Mouse (Mus musculus) kidney, postnatal 0 days (tissue): ENCODE results near the gene Fbh1. TPM values are rescaled to one million over a fixed set of nuclear protein-coding genes. Genes with fewer than 3 reads are reported as not detected.

ENCODE experiments used
- ATAC-seq: fragments of 200-750 bp; cut with Nextera tagmentation; replicated peaks from 2 replicates; pipeline ENCODE4 v1.8.0; 2017; ENCODE audit warnings: low read depth, moderate number of reproducible peaks, moderate TSS enrichment, moderate library complexity; ENCODE audit not compliant: low FRiP score
- DNase-seq: peaks from one replicate; pipeline ENCODE4 v3.0.0-alpha.2; 2016; ENCODE audit warnings: low spot score
- H3K27ac ChIP-seq: fragments of 300-500 bp; sonication (generic); 2 replicates; pipeline ENCODE4 v1.5.1; 2014; ENCODE audit warnings: mild to moderate bottlenecking
- H3K27me3 ChIP-seq: fragments of 300-500 bp; sonication (generic); 2 replicates; pipeline ENCODE4 v1.6.1; 2014; ENCODE audit warnings: low read length, mixed read lengths; ENCODE audit not compliant: insufficient read depth
- H3K36me3 ChIP-seq: fragments of 300-500 bp; sonication (generic); 2 replicates; pipeline ENCODE4 v1.6.1; 2014; ENCODE audit warnings: low read length, mixed read lengths; ENCODE audit not compliant: insufficient read depth
- H3K4me1 ChIP-seq: fragments of 300-500 bp; sonication (generic); replicated peaks from 2 replicates; pipeline ENCODE4 v1.6.1; 2014; ENCODE audit warnings: antibody characterized with exemption, low read length, mixed read lengths; ENCODE audit not compliant: insufficient read depth
- H3K4me2 ChIP-seq: fragments of 300-500 bp; sonication (generic); 2 replicates; pipeline ENCODE4 v1.6.1; 2014; ENCODE audit warnings: mild to moderate bottlenecking, low read length, moderate library complexity, mixed read lengths
- H3K4me3 ChIP-seq: fragments of 300-500 bp; sonication (generic); replicated peaks from 2 replicates; pipeline ENCODE4 v1.5.1; 2014; ENCODE audit warnings: low read depth, low read length
- H3K9ac ChIP-seq: fragments of 300-500 bp; sonication (generic); 2 replicates; pipeline ENCODE4 v1.6.1; 2014; ENCODE audit warnings: low read depth, low read length
- H3K9me3 ChIP-seq: fragments of 300-500 bp; sonication (generic); replicated peaks from 2 replicates; pipeline ENCODE4 v1.6.1; 2016; ENCODE audit warnings: low read length, inconsistent platforms, mixed read lengths
- CTCF ChIP-seq: IDR thresholded peaks from 2 replicates; pipeline ENCODE4 v1.5.1; 2016; ENCODE audit warnings: antibody characterized with exemption, low read depth, mild to moderate bottlenecking, moderate library complexity
- WGBS: fragments of 180-500 bp; shearing (Covaris S2); extraction: QIAGEN DNeasy Blood & Tissue Kit; methylation state at CpG from one replicate; pipeline ENCODE4 v1.1.7; 2014; 5-methylcytosine and 5-hydroxymethylcytosine counted together
- polyA plus RNA-seq: library from polyadenylated mRNA; unstranded; fragments of >200 nt; fragmentation: Nextera tagmentation; extraction: Ambion mirVana; gene quantifications from 2 replicates; pipeline ENCODE4 v1.2.1, GENCODE M21; 2015

The Fbh1 gene
- polyA plus RNA-seq, result 103 and 117 TPM in 2 replicates

DNA sequence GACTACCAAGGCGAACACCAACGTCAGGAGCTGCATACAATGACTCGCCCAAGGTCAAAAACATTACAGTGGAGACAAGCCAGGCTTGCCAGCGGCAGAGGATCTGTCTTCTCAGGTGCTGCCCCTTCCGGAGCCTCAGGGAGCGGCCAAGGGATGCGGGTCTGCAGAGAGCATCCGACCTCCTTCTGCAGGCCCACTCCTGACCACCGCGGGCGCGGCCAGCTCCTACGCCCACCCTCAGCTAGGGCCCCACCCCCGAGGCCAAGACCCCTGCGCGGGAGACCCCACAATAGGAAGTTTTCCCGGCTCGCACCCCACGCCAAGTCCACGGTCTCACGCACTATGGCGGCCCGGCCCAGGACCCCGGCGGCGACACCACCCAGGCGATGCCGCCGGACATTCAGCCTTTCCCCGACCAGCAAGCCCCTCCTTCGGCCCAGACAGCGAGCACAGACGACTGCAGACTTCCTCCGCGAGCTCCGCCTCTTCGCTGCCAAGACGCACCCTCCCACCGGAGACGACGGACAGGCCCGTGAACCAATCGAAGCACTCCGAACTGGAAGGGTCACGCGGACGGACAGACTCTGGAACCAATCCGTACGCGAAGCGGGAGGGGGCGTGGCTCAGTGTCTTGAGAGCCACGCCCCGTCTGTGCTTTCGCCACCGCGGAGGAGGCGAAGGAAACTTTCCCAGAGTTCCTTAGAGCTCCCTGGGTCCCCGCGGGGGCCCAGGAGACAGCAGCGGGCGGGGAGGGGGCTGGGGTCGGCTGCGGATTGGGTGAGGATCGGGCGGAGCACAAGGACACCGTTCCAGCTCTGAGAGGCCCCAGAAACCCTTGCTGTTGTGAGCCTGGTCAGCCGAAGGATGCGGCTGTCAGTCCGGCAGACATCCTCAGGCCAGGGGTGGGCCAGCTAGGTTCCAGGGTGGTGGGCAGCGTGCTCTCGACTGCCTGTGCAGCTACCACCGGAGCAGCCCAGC is at the start of gene Fbh1, which contains the start of gene Ankrd16:
Gene Fbh1, minus strand, starts transcription at position 492 of the 978 bp plus-strand sequence.
Gene Ankrd16, plus strand, starts transcription at position 786 of the 978 bp plus-strand sequence.
- Histone ChIP-seq H3K9ac (peak within 1 kb of the TSS; percentile 85), H3K4me1 (peaks cover 22% of the 10 kb centered on the region), H3K27ac (peak within 1 kb of the TSS; percentile 98), H3K4me3 (peak within 1 kb of the TSS; percentile 80), H3K4me2 (peak within 1 kb of the TSS; percentile 95), H3K9me3 (no peaks in the 10 kb centered on the region), H3K27me3 (no peaks in the 10 kb centered on the region), H3K36me3 (peaks cover 19% of the 10 kb centered on the region)
- WGBS, result under 1% methylated on average over 73 of the region's 73 CpGs
- TF ChIP-seq CTCF, result 0 out of 2 replicates have a peak, but pooled peaks have one; percentile 16
- ATAC-seq, result peak; percentile 96
- DNase-seq, result peak; percentile 99

DNA sequence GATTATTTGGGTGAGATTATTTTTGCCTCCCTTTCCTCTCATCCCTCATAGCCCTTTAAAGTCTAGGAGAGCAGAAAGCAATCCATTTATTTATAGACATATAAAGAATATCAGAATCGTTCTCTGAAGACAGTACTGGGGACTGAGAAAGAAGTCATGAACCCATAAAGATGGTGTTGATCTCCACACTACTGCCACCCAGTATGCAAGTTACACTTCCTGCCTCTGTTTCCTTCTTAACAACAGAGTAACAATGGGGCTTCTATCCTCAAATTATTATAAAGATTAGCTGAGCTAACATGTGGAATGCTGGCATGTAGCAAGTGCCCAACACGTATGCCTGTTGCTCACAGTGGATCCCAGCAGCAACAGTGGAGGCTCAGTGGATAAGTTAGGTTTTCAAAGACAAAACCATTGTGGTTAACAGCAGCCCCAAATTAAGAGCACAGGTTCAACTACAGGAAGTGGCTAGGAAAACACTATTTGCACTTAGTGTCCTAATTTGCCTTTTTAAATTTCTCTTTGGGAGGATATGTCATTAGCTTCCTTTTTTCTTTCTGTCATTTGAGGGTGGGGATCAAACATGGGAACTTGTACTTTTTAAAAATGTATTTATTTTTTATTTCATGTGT is 24.0 kb upstream of the Fbh1 start:
- ATAC-seq, result no peak
- no peaks in the 10 kb centered on the region for H3K9me3 ChIP-seq
- DNase-seq, result no peak
- no peak for TF ChIP-seq CTCF
- H3K27me3 ChIP-seq, result no peaks in the 10 kb centered on the region
- H3K9ac ChIP-seq, result no peak overlapping the region
- H3K4me3 ChIP-seq, result no peak overlapping the region
- H3K4me2 ChIP-seq, result no peak overlapping the region
- H3K4me1 ChIP-seq, result no peaks in the 10 kb centered on the region
- WGBS, result 79% methylated on average over 2 of the region's 2 CpGs
- H3K27ac ChIP-seq, result no peak overlapping the region
- no peaks in the 10 kb centered on the region for H3K36me3 ChIP-seq

DNA sequence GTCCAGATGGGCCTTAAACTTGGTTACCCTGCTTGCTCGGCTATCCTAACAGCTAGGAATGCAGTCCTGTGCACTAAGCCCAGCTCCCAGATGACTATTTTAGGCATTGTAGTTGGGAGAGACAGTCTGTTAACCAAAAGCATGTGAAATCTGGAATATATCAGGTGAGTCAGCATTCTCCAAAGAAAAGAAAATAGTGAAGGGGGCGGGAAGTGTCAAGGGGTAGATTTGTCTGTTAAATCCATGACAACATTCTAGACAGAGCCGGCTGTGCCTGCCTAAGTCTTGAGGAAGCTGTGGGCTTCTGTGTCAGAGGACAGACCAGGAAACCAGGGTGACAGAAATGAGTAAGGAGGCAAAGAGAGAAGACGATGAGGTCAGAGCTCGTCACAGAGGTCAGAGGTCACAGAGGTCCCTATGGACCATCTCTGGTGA is 20.6 kb upstream of the Fbh1 start:
- no peaks in the 10 kb centered on the region for H3K9me3 ChIP-seq
- no peaks in the 10 kb centered on the region for H3K4me1 ChIP-seq
- no peak for TF ChIP-seq CTCF
- no peaks in the 10 kb centered on the region for H3K27me3 ChIP-seq
- 58% methylated on average over 5 of the region's 5 CpGs for WGBS
- no peak overlapping the region for H3K27ac ChIP-seq
- no peak for ATAC-seq
- 0 out of 2 replicates have a peak, but pooled peaks cover 8% of the 10 kb centered on the region for H3K36me3 ChIP-seq
- H3K9ac ChIP-seq, result no peak overlapping the region
- no peak overlapping the region for H3K4me3 ChIP-seq
- no peak for DNase-seq
- H3K4me2 ChIP-seq, result no peak overlapping the region

DNA sequence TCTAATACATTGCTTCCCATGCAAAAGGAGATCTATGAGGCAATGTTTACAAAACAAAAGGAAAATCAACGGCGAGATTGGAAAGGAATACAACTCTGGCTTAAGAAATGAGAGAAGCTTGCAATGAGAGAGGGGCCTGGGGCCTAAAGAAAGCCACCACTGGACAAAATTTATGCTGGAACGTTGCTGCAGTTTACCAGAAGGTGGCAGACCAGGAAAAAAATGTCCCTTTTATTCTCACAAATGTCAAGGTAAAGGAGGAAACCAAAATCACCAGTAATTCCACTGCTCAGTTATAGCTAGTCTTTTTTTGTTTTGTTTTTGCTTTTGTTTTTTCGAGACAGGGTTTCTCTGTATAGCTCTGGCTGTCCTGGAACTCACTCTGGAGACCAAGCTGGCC is 17.3 kb upstream of the Fbh1 start:
- H3K4me2 ChIP-seq, result no peak overlapping the region
- H3K4me3 ChIP-seq, result no peak overlapping the region
- 71% methylated on average over 4 of the region's 4 CpGs for WGBS
- no peaks in the 10 kb centered on the region for H3K9me3 ChIP-seq
- H3K36me3 ChIP-seq, result peaks cover 25% of the 10 kb centered on the region
- no peaks in the 10 kb centered on the region for H3K27me3 ChIP-seq
- TF ChIP-seq CTCF, result peak; percentile 54
- DNase-seq (peak; percentile 33), ATAC-seq (no peak)
- H3K4me1 ChIP-seq, result no peaks in the 10 kb centered on the region
- H3K9ac ChIP-seq, result no peak overlapping the region
- no peak overlapping the region for H3K27ac ChIP-seq

DNA sequence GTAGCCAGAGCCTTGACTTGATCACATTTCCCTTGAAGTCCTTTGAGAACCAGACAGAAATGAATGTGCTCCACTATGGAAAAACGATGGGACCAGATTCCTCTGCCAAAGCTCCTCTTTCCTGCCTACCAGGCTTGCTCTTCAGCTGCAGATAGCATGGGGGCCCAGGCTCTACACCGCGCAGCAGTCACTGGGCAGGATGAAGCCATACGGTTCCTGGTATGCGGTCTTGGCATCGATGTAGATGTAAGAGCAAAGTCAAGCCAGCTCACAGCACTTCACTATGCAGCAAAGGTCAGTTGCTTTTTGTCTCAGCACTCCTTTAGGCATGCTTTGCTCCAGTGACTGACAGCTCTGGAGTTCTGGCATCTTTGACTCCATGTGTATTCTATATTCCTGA is 6.8 kb upstream of the Fbh1 start:
- WGBS, result 96% methylated on average over 6 of the region's 6 CpGs
- ATAC-seq (no peak), DNase-seq (no peak)
- Histone ChIP-seq H3K27me3 (no peaks in the 10 kb centered on the region), H3K9me3 (no peaks in the 10 kb centered on the region), H3K27ac (no peak overlapping the region), H3K4me3 (no peak overlapping the region), H3K4me1 (peaks cover 7% of the 10 kb centered on the region; the same call in 1 of the 2 replicates), H3K36me3 (peaks cover 60% of the 10 kb centered on the region), H3K4me2 (no peak overlapping the region), H3K9ac (no peak overlapping the region)
- no peak for TF ChIP-seq CTCF
